Mouse (Mus musculus) neural tube, embryonic 14.5 days (tissue): Measurements from ENCODE around the gene Gm2115. TPM values are rescaled to one million over a fixed set of nuclear protein-coding genes. Genes with fewer than 3 reads are reported as not detected.

Experiments
- ATAC-seq: fragments of 200-750 bp; cut with Nextera tagmentation; 2 replicates; pipeline ENCODE4 v1.8.0; 2017; ENCODE audit warnings: low read depth, mild to moderate bottlenecking, moderate TSS enrichment, moderate library complexity
- H3K27ac ChIP-seq: fragments of 300-500 bp; sonication (generic); 2 replicates; pipeline ENCODE4 v1.5.1; 2014; ENCODE audit warnings: low read depth, mild to moderate bottlenecking, control low read depth, low read length, moderate library complexity, mixed read lengths
- H3K27me3 ChIP-seq: fragments of 300-500 bp; sonication (generic); 2 replicates; pipeline ENCODE4 v1.6.1; 2014; ENCODE audit warnings: low read length; ENCODE audit not compliant: control insufficient read depth, insufficient read depth
- H3K36me3 ChIP-seq: fragments of 300-500 bp; sonication (generic); 2 replicates; pipeline ENCODE4 v1.6.1; 2014; ENCODE audit warnings: low read length, mixed read lengths; ENCODE audit not compliant: control insufficient read depth, insufficient read depth
- H3K4me1 ChIP-seq: fragments of 300-500 bp; sonication (generic); 2 replicates; pipeline ENCODE4 v1.6.1; 2014; ENCODE audit warnings: low read length; ENCODE audit not compliant: control insufficient read depth, insufficient read depth
- H3K4me2 ChIP-seq: fragments of 300-500 bp; sonication (generic); 2 replicates; pipeline ENCODE4 v1.6.1; 2014; ENCODE audit warnings: mild to moderate bottlenecking, low read depth, low read length, control low read depth
- H3K4me3 ChIP-seq: fragments of 300-500 bp; sonication (generic); 2 replicates; pipeline ENCODE4 v1.5.1; 2014; ENCODE audit warnings: low read depth, low read length, control low read depth, mixed read lengths
- H3K9ac ChIP-seq: fragments of 300-500 bp; sonication (generic); replicated peaks from 2 replicates; pipeline ENCODE4 v1.6.1; 2014; ENCODE audit warnings: low read depth, mild to moderate bottlenecking, control low read depth, low read length, mixed read lengths
- H3K9me3 ChIP-seq: fragments of 300-500 bp; sonication (generic); 2 replicates; pipeline ENCODE4 v1.6.1; 2016; ENCODE audit warnings: low read length; ENCODE audit not compliant: control insufficient read depth
- WGBS: fragments of 180-500 bp; shearing (Covaris S2); extraction: QIAGEN DNeasy Blood & Tissue Kit; methylation state at CpG from one replicate; pipeline ENCODE4 v1.1.7; 2014; 5-methylcytosine and 5-hydroxymethylcytosine counted together
- polyA plus RNA-seq: library from polyadenylated mRNA; unstranded; fragments of >200 nt; fragmentation: Nextera tagmentation; extraction: Ambion mirVana; gene quantifications from 2 replicates; pipeline ENCODE4 v1.2.1, GENCODE M21; 2014

Gene Gm2115
- polyA plus RNA-seq = 3.9 and 5.9 TPM in 2 replicates

DNA sequence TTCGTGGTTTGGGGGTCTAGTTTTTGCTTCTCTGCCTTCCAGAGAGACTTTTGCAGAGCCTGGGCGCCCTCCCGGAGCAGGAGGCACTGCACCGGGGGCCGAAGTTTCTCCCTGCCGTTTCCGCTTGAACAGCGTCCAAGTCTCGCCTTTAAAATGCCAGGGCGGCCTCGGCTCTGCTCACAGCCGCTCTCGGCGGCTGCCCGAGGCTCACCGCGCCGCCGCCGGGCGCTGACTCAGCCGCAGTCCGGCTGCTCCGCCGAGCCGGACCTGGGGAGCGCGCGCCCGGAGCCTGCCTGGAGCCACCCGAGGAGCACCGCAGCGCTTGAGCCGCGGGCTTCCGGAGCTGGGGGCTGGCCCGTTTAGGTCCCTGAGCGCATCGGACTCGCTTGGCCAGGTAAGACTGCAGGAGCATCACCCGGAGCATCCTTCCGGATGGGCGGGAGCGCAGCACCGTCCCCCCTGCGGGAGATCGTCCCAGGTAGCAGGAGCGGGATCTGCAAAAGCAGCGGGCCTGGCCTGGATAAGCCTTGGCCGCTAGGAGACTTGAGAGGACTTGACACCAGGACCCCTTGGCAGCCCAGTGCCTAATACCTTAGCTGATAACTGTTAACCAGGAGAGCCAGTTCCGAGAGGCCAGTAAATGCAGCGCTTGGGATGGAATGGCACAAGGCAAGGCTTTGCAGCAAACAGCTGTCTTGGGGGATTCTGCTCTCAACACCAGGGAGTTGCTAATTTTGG lies at the start of gene Gm2115:
Gene Gm2115, plus strand, starts transcription at position 159 of the 738 bp plus-strand sequence.
- H3K27ac ChIP-seq = no peak within 1 kb of the TSS
- H3K4me3 ChIP-seq = peak within 1 kb of the TSS; percentile 53
- under 1% methylated on average over 45 of the region's 52 CpGs for WGBS
- H3K36me3 ChIP-seq = no peaks in the 10 kb centered on the region
- H3K9me3 ChIP-seq = no peaks in the 10 kb centered on the region
- peak within 1 kb of the TSS; percentile 74 for H3K9ac ChIP-seq
- no peaks in the 10 kb centered on the region; the same call in 1 of the 2 replicates for H3K27me3 ChIP-seq
- H3K4me1 ChIP-seq = no peaks in the 10 kb centered on the region
- H3K4me2 ChIP-seq = peak within 1 kb of the TSS; percentile 95
- peak; percentile 91 for ATAC-seq

- Histone ChIP-seq H3K27me3 (no peaks in the 10 kb centered on the region), H3K27ac (peak overlapping the region; percentile 60; the same call in 1 of the 2 replicates), H3K9ac (no peak overlapping the region), H3K4me3 (no peak overlapping the region), H3K4me1 (no peaks in the 10 kb centered on the region), H3K36me3 (no peaks in the 10 kb centered on the region), H3K9me3 (no peaks in the 10 kb centered on the region), H3K4me2 (no peak overlapping the region)
- 67% methylated on average over 3 of the region's 3 CpGs for WGBS
- ATAC-seq = peak; percentile 92
These were observed 45.0 kb upstream of the Gm2115 start for GRCm38 (mm10) chr7:84483447-84484407.

GRCm38 (mm10) chr7:84486485-84486884 lies 42.3 kb upstream of the Gm2115 start:
- H3K9ac ChIP-seq = no peak overlapping the region
- H3K4me3 ChIP-seq = no peak overlapping the region
- H3K36me3 ChIP-seq = no peaks in the 10 kb centered on the region
- H3K27ac ChIP-seq = no peak overlapping the region
- ATAC-seq = no peak
- no peaks in the 10 kb centered on the region for H3K27me3 ChIP-seq
- 93% methylated on average over 2 of the region's 2 CpGs for WGBS
- no peaks in the 10 kb centered on the region for H3K9me3 ChIP-seq
- H3K4me2 ChIP-seq = no peak overlapping the region
- no peaks in the 10 kb centered on the region for H3K4me1 ChIP-seq

- Histone ChIP-seq H3K4me1 (no peaks in the 10 kb centered on the region), H3K9ac (no peak overlapping the region), H3K4me2 (no peak overlapping the region), H3K27me3 (no peaks in the 10 kb centered on the region), H3K27ac (no peak overlapping the region), H3K36me3 (no peaks in the 10 kb centered on the region), H3K9me3 (no peaks in the 10 kb centered on the region), H3K4me3 (no peak overlapping the region)
- ATAC-seq = no peak
- WGBS = 100% methylated on average over 1 of the region's 1 CpGs
These were observed 25.6 kb upstream of the Gm2115 start for GRCm38 (mm10) chr7:84503163-84503562.

DNA sequence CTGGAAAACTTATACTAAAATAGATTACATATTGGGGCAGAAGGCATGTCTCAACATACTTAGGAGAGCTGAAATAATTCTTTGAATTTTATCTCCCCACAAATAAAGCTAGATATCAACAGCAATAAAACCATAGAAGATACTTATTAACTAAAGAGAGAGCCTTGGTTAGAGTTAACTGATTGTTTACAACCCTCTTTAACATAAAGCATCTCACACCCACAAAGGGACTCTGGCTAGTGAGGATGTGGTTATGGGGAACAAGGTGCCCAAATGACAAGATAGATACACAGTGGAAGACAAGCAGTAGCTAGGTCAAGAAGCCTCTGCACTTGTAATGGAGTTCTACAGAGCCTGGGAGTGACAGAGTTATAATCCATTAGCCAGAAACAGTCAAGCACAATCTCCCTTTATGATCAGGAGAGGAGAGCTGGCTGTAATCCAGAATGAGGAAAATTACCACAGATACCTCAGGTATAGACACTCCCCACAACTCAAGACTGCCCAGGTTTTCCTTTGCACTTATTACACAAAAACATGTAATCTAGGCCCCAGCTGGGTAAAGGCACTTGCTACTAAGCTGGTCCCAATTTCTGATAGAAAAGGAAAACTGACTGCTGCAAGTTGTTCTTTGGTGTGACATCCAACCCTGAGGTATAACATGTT lies 10.1 kb upstream of the Gm2115 start:
- Histone ChIP-seq H3K27ac (no peak overlapping the region), H3K9me3 (no peaks in the 10 kb centered on the region), H3K4me3 (no peak overlapping the region), H3K9ac (no peak overlapping the region), H3K4me2 (no peak overlapping the region), H3K27me3 (no peaks in the 10 kb centered on the region), H3K36me3 (no peaks in the 10 kb centered on the region), H3K4me1 (no peaks in the 10 kb centered on the region)
- no peak for ATAC-seq

GRCm38 (mm10) chr7:84521329-84521728 lies 7.4 kb upstream of the Gm2115 start:
- Histone ChIP-seq H3K27me3 (no peaks in the 10 kb centered on the region), H3K4me2 (no peak overlapping the region), H3K36me3 (no peaks in the 10 kb centered on the region), H3K4me1 (no peaks in the 10 kb centered on the region), H3K27ac (no peak overlapping the region), H3K4me3 (no peak overlapping the region), H3K9ac (no peak overlapping the region), H3K9me3 (no peaks in the 10 kb centered on the region)
- no peak for ATAC-seq
- 81% methylated on average over 1 of the region's 1 CpGs for WGBS

GRCm38 (mm10) chr7:84522426-84522825 lies 6.3 kb upstream of the Gm2115 start:
- H3K9me3 ChIP-seq = no peaks in the 10 kb centered on the region
- no peaks in the 10 kb centered on the region for H3K36me3 ChIP-seq
- H3K9ac ChIP-seq = no peak overlapping the region
- H3K27me3 ChIP-seq = no peaks in the 10 kb centered on the region
- H3K4me2 ChIP-seq = no peak overlapping the region
- H3K4me1 ChIP-seq = no peaks in the 10 kb centered on the region
- ATAC-seq = peak; percentile 72
- H3K27ac ChIP-seq = no peak overlapping the region
- no peak overlapping the region for H3K4me3 ChIP-seq
- WGBS = 17% methylated on average over 1 of the region's 1 CpGs

DNA sequence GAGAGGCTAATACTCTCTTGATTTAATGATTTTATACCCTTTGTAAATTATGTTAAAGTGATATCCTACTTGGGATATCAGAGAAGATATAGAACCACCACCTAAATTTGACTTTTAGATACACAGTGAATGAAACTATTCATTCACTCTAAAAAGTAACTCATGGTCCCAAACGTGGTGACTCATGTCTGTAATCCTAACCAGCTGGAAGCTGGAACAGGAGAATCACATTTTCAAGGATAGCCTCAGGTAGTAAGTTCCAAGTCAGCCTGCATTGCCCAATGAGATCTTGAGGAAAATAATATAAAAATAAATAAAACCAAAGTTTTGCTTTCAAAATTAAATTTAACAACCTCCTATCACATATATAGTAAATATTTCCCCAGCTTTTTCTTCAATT lies 2.6 kb upstream of the Gm2115 start:
- Histone ChIP-seq H3K27ac (no peak overlapping the region), H3K9ac (no peak overlapping the region), H3K4me3 (no peak overlapping the region), H3K4me1 (no peaks in the 10 kb centered on the region), H3K36me3 (no peaks in the 10 kb centered on the region), H3K27me3 (no peaks in the 10 kb centered on the region; the same call in 1 of the 2 replicates), H3K9me3 (no peaks in the 10 kb centered on the region), H3K4me2 (no peak overlapping the region)
- no peak for ATAC-seq
- 42% methylated on average over 1 of the region's 1 CpGs for WGBS
